Mouse (Mus musculus): ENCODE results near the gene Sidt2. TPM values are rescaled to one million over a fixed set of nuclear protein-coding genes. Genes with fewer than 3 reads are reported as not detected.
A peak's percentile ranks its signal among the peaks of the same experiment; 100 is the strongest.

Gene Sidt2
- polyA plus RNA-seq, 1 experiment from 2014 or later: 20.5 TPM

- peak overlapping the region; percentile 79 for H3K4me2 ChIP-seq (ENCODE audit: low read depth, low read length)
- H3K9me3 ChIP-seq (replicated peaks; ENCODE audit: control insufficient read depth, low read length): no peaks in the 10 kb centered on the region
- peak overlapping the region; percentile 93 for H3K27ac ChIP-seq (ENCODE audit: low read length)
- 49% methylated on average over 13 of the region's 13 CpGs for WGBS (ENCODE audit: insufficient replicate concordance)
- peaks cover 23% of the 10 kb centered on the region for H3K4me1 ChIP-seq (ENCODE audit: control insufficient read depth, low read depth, low read length)
- no peak for ATAC-seq (ENCODE audit: low read depth)
- H3K9ac ChIP-seq (ENCODE audit: low read depth, low read length): peak overlapping the region; percentile 97
- H3K36me3 ChIP-seq (ENCODE audit: control insufficient read depth, insufficient read depth): peaks cover 23% of the 10 kb centered on the region
- H3K27me3 ChIP-seq (ENCODE audit: control insufficient read depth, insufficient read depth, low read depth, low read length): no peaks in the 10 kb centered on the region
- peak overlapping the region; percentile 85 for H3K4me3 ChIP-seq (ENCODE audit: low read depth, low read length)
Measured at GRCm38 (mm10) chr9:45953511-45954293, 1.4 kb downstream of the Sidt2 start.

- Histone ChIP-seq H3K4me3 (ENCODE audit: low read depth, low read length) (peak overlapping the region; percentile 85; the same call in 1 of the 2 replicates), H3K9ac (ENCODE audit: low read depth, low read length) (peak overlapping the region; percentile 21; the same call in 1 of the 2 replicates), H3K4me1 (ENCODE audit: control insufficient read depth, low read depth, low read length) (peaks cover 23% of the 10 kb centered on the region), H3K27ac (ENCODE audit: low read length) (no peak overlapping the region), H3K27me3 (ENCODE audit: control insufficient read depth, insufficient read depth, low read depth, low read length) (no peaks in the 10 kb centered on the region), H3K4me2 (ENCODE audit: low read depth, low read length) (peak overlapping the region; percentile 79; the same call in 1 of the 2 replicates), H3K9me3 (replicated peaks; ENCODE audit: control insufficient read depth, low read length) (no peaks in the 10 kb centered on the region), H3K36me3 (ENCODE audit: control insufficient read depth, insufficient read depth) (peaks cover 23% of the 10 kb centered on the region)
- WGBS (ENCODE audit: insufficient replicate concordance): 74% methylated on average over 7 of the region's 7 CpGs
- ATAC-seq (ENCODE audit: low read depth): no peak
Measured at GRCm38 (mm10) chr9:45952890-45953289, 2.2 kb downstream of the Sidt2 start.

GRCm38 (mm10) chr9:45952057-45952456 lies 3.0 kb downstream of the Sidt2 start:
- Histone ChIP-seq H3K4me1 (ENCODE audit: control insufficient read depth, low read depth, low read length) (peaks cover 23% of the 10 kb centered on the region), H3K36me3 (ENCODE audit: control insufficient read depth, insufficient read depth) (peaks cover 23% of the 10 kb centered on the region), H3K27me3 (ENCODE audit: control insufficient read depth, insufficient read depth, low read depth, low read length) (no peaks in the 10 kb centered on the region), H3K9ac (ENCODE audit: low read depth, low read length) (no peak overlapping the region), H3K4me3 (ENCODE audit: low read depth, low read length) (no peak overlapping the region), H3K27ac (ENCODE audit: low read length) (no peak overlapping the region), H3K9me3 (replicated peaks; ENCODE audit: control insufficient read depth, low read length) (no peaks in the 10 kb centered on the region), H3K4me2 (ENCODE audit: low read depth, low read length) (no peak overlapping the region)
- ATAC-seq (ENCODE audit: low read depth): no peak
- WGBS (ENCODE audit: insufficient replicate concordance): 82% methylated on average over 4 of the region's 4 CpGs

- 68% methylated on average over 10 of the region's 10 CpGs for WGBS (ENCODE audit: insufficient replicate concordance)
- peaks cover 39% of the 10 kb centered on the region for H3K36me3 ChIP-seq (ENCODE audit: control insufficient read depth, insufficient read depth)
Measured at GRCm38 (mm10) chr9:45946872-45947183, 8.2 kb downstream of the Sidt2 start.

GRCm38 (mm10) chr9:45946182-45946871 lies 8.7 kb downstream of the Sidt2 start:
- H3K36me3 ChIP-seq (ENCODE audit: control insufficient read depth, insufficient read depth): peaks cover 39% of the 10 kb centered on the region
- 87% methylated on average over 16 of the region's 16 CpGs for WGBS (ENCODE audit: insufficient replicate concordance)
- H3K9ac ChIP-seq (ENCODE audit: low read depth, low read length): no peak overlapping the region
- no peak overlapping the region for H3K4me3 ChIP-seq (ENCODE audit: low read depth, low read length)
- no peak overlapping the region for H3K4me2 ChIP-seq (ENCODE audit: low read depth, low read length)
- no peak overlapping the region for H3K27ac ChIP-seq (ENCODE audit: low read length)
- ATAC-seq (ENCODE audit: low read depth): no peak
- peaks cover 33% of the 10 kb centered on the region for H3K4me1 ChIP-seq (ENCODE audit: control insufficient read depth, low read depth, low read length)
- no peaks in the 10 kb centered on the region for H3K27me3 ChIP-seq (ENCODE audit: control insufficient read depth, insufficient read depth, low read depth, low read length)
- H3K9me3 ChIP-seq (replicated peaks; ENCODE audit: control insufficient read depth, low read length): peaks cover 2% of the 10 kb centered on the region; the same call in 1 of the 2 replicates

More at GRCm38 (mm10) chr9:45946872-45947183, 8.2 kb downstream of the Sidt2 start:
- ATAC-seq (ENCODE audit: low read depth): no peak
- peaks cover 28% of the 10 kb centered on the region for H3K4me1 ChIP-seq (ENCODE audit: control insufficient read depth, low read depth, low read length)
- no peaks in the 10 kb centered on the region for H3K27me3 ChIP-seq (ENCODE audit: control insufficient read depth, insufficient read depth, low read depth, low read length)
- H3K27ac ChIP-seq (ENCODE audit: low read length): no peak overlapping the region
- H3K9ac ChIP-seq (ENCODE audit: low read depth, low read length): no peak overlapping the region
- H3K9me3 ChIP-seq (replicated peaks; ENCODE audit: control insufficient read depth, low read length): peaks cover 2% of the 10 kb centered on the region; the same call in 1 of the 2 replicates
- H3K4me2 ChIP-seq (ENCODE audit: low read depth, low read length): no peak overlapping the region
- H3K4me3 ChIP-seq (ENCODE audit: low read depth, low read length): no peak overlapping the region

- Histone ChIP-seq H3K9me3 (replicated peaks; ENCODE audit: control insufficient read depth, low read length) (peaks cover 2% of the 10 kb centered on the region; the same call in 1 of the 2 replicates), H3K27me3 (ENCODE audit: control insufficient read depth, insufficient read depth, low read depth, low read length) (no peaks in the 10 kb centered on the region), H3K27ac (ENCODE audit: low read length) (no peak overlapping the region), H3K36me3 (ENCODE audit: control insufficient read depth, insufficient read depth) (peaks cover 35% of the 10 kb centered on the region), H3K4me3 (ENCODE audit: low read depth, low read length) (no peak overlapping the region), H3K4me1 (ENCODE audit: control insufficient read depth, low read depth, low read length) (peaks cover 34% of the 10 kb centered on the region), H3K9ac (ENCODE audit: low read depth, low read length) (no peak overlapping the region), H3K4me2 (ENCODE audit: low read depth, low read length) (no peak overlapping the region)
- no peak for ATAC-seq (ENCODE audit: low read depth)
- 87% methylated on average over 13 of the region's 13 CpGs for WGBS (ENCODE audit: insufficient replicate concordance)
Measured at GRCm38 (mm10) chr9:45945721-45946120, 9.3 kb downstream of the Sidt2 start.

- no peaks in the 10 kb centered on the region for H3K27me3 ChIP-seq (ENCODE audit: control insufficient read depth, insufficient read depth, low read depth, low read length)
- peaks cover 34% of the 10 kb centered on the region for H3K4me1 ChIP-seq (ENCODE audit: control insufficient read depth, low read depth, low read length)
- 36% methylated on average over 13 of the region's 13 CpGs for WGBS (ENCODE audit: insufficient replicate concordance)
- H3K36me3 ChIP-seq (ENCODE audit: control insufficient read depth, insufficient read depth): peaks cover 31% of the 10 kb centered on the region
- no peak overlapping the region for H3K4me2 ChIP-seq (ENCODE audit: low read depth, low read length)
- H3K9ac ChIP-seq (ENCODE audit: low read depth, low read length): no peak overlapping the region
- peaks cover 2% of the 10 kb centered on the region; the same call in 1 of the 2 replicates for H3K9me3 ChIP-seq (replicated peaks; ENCODE audit: control insufficient read depth, low read length)
- ATAC-seq (ENCODE audit: low read depth): no peak
- H3K27ac ChIP-seq (ENCODE audit: low read length): no peak overlapping the region
- no peak overlapping the region for H3K4me3 ChIP-seq (ENCODE audit: low read depth, low read length)
Measured at GRCm38 (mm10) chr9:45944506-45945400, 10.3 kb downstream of the Sidt2 start.

GRCm38 (mm10) chr9:45943628-45944505 lies 11.2 kb downstream of the Sidt2 start:
- peaks cover 2% of the 10 kb centered on the region; the same call in 1 of the 2 replicates for H3K9me3 ChIP-seq (replicated peaks; ENCODE audit: control insufficient read depth, low read length)
- H3K4me1 ChIP-seq (ENCODE audit: control insufficient read depth, low read depth, low read length): peaks cover 34% of the 10 kb centered on the region
- no peaks in the 10 kb centered on the region for H3K27me3 ChIP-seq (ENCODE audit: control insufficient read depth, insufficient read depth, low read depth, low read length)
- 86% methylated on average over 8 of the region's 8 CpGs for WGBS (ENCODE audit: insufficient replicate concordance)
- H3K9ac ChIP-seq (ENCODE audit: low read depth, low read length): no peak overlapping the region
- peak; percentile 62 for ATAC-seq (ENCODE audit: low read depth)
- H3K27ac ChIP-seq (ENCODE audit: low read length): 0 out of 2 replicates have a peak overlapping the region, but pooled peaks have one; percentile 26
- H3K4me3 ChIP-seq (ENCODE audit: low read depth, low read length): no peak overlapping the region
- no peak overlapping the region for H3K4me2 ChIP-seq (ENCODE audit: low read depth, low read length)
- peaks cover 26% of the 10 kb centered on the region for H3K36me3 ChIP-seq (ENCODE audit: control insufficient read depth, insufficient read depth)

Measured in liver, embryonic 16.5 days (tissue).